Mouse (Mus musculus) kidney, postnatal 0 days (tissue): ENCODE results near the gene F930015N05Rik. TPM values are rescaled to one million over a fixed set of nuclear protein-coding genes. Genes with fewer than 3 reads are reported as not detected.

ENCODE experiments used
- ATAC-seq: fragments of 200-750 bp; cut with Nextera tagmentation; replicated peaks from 2 replicates; pipeline ENCODE4 v1.8.0; 2017; ENCODE audit warnings: low read depth, moderate number of reproducible peaks, moderate TSS enrichment, moderate library complexity; ENCODE audit not compliant: low FRiP score
- DNase-seq: peaks from one replicate; pipeline ENCODE4 v3.0.0-alpha.2; 2016; ENCODE audit warnings: low spot score
- H3K27ac ChIP-seq: fragments of 300-500 bp; sonication (generic); 2 replicates; pipeline ENCODE4 v1.5.1; 2014; ENCODE audit warnings: mild to moderate bottlenecking
- H3K27me3 ChIP-seq: fragments of 300-500 bp; sonication (generic); 2 replicates; pipeline ENCODE4 v1.6.1; 2014; ENCODE audit warnings: low read length, mixed read lengths; ENCODE audit not compliant: insufficient read depth
- H3K36me3 ChIP-seq: fragments of 300-500 bp; sonication (generic); 2 replicates; pipeline ENCODE4 v1.6.1; 2014; ENCODE audit warnings: low read length, mixed read lengths; ENCODE audit not compliant: insufficient read depth
- H3K4me1 ChIP-seq: fragments of 300-500 bp; sonication (generic); replicated peaks from 2 replicates; pipeline ENCODE4 v1.6.1; 2014; ENCODE audit warnings: antibody characterized with exemption, low read length, mixed read lengths; ENCODE audit not compliant: insufficient read depth
- H3K4me2 ChIP-seq: fragments of 300-500 bp; sonication (generic); 2 replicates; pipeline ENCODE4 v1.6.1; 2014; ENCODE audit warnings: mild to moderate bottlenecking, low read length, moderate library complexity, mixed read lengths
- H3K4me3 ChIP-seq: fragments of 300-500 bp; sonication (generic); replicated peaks from 2 replicates; pipeline ENCODE4 v1.5.1; 2014; ENCODE audit warnings: low read depth, low read length
- H3K9ac ChIP-seq: fragments of 300-500 bp; sonication (generic); 2 replicates; pipeline ENCODE4 v1.6.1; 2014; ENCODE audit warnings: low read depth, low read length
- H3K9me3 ChIP-seq: fragments of 300-500 bp; sonication (generic); replicated peaks from 2 replicates; pipeline ENCODE4 v1.6.1; 2016; ENCODE audit warnings: low read length, inconsistent platforms, mixed read lengths
- CTCF ChIP-seq: IDR thresholded peaks from 2 replicates; pipeline ENCODE4 v1.5.1; 2016; ENCODE audit warnings: antibody characterized with exemption, low read depth, mild to moderate bottlenecking, moderate library complexity
- WGBS: fragments of 180-500 bp; shearing (Covaris S2); extraction: QIAGEN DNeasy Blood & Tissue Kit; methylation state at CpG from one replicate; pipeline ENCODE4 v1.1.7; 2014; 5-methylcytosine and 5-hydroxymethylcytosine counted together
- polyA plus RNA-seq: library from polyadenylated mRNA; unstranded; fragments of >200 nt; fragmentation: Nextera tagmentation; extraction: Ambion mirVana; gene quantifications from 2 replicates; pipeline ENCODE4 v1.2.1, GENCODE M21; 2015

F930015N05Rik gene
- polyA plus RNA-seq: 0.26 and 0.50 TPM in 2 replicates

DNA sequence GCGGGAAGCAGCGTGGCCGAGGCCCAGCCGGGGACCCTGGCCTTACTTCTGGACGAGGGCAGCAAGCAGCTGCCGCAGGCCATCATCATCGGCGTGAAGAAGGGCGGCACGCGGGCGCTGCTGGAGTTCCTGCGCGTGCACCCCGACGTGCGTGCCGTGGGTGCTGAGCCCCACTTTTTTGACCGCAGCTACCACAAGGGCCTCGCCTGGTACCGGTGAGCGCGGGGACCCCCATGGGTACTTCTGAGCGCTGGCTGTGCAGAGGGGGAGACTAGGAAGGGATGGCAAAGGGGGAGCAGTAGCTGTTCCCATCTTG lies at the start of gene F930015N05Rik:
Gene F930015N05Rik (minus strand): TSS at position 242 of the 316 bp plus-strand sequence.
- under 1% methylated on average over 24 of the region's 24 CpGs for WGBS
- H3K9me3 ChIP-seq: no peaks in the 10 kb centered on the region
- H3K36me3 ChIP-seq: no peaks in the 10 kb centered on the region
- peak within 1 kb of the TSS; percentile 63 for H3K27ac ChIP-seq
- no peak for TF ChIP-seq CTCF
- no peaks in the 10 kb centered on the region; the same call in 1 of the 2 replicates for H3K27me3 ChIP-seq
- H3K9ac ChIP-seq: peak within 1 kb of the TSS; percentile 75
- H3K4me3 ChIP-seq: peak within 1 kb of the TSS; percentile 55
- peaks cover 12% of the 10 kb centered on the region; the same call in 1 of the 2 replicates for H3K4me1 ChIP-seq
- no peak for DNase-seq
- ATAC-seq: 0 out of 2 replicates have a peak, but pooled peaks have one; percentile 8
- peak within 1 kb of the TSS; percentile 93 for H3K4me2 ChIP-seq

DNA sequence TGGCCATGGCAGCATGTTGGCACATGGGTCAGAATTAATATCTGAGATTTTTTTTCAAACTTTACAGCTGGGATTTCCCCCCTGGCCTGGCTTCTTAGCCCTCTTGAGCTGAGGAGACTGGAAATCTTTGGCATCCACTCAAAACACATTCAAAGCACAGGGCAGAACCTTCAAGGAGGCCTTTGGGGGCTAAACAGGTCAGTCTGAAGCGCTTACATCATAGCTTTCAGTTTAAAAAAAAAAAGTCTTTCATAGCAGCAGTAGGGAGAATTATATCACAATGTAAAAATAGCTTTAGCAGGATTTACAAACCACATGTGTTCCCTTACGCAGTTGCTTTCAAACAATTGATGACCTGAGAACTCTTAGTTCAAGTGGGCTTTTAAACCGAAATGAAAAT lies 45.0 kb upstream of the F930015N05Rik start:
- TF ChIP-seq CTCF: no peak
- H3K9me3 ChIP-seq: no peaks in the 10 kb centered on the region
- no peaks in the 10 kb centered on the region for H3K36me3 ChIP-seq
- no peaks in the 10 kb centered on the region for H3K4me1 ChIP-seq
- no peak overlapping the region for H3K27ac ChIP-seq
- DNase-seq (peak; percentile 20), ATAC-seq (no peak)
- H3K9ac ChIP-seq: no peak overlapping the region
- WGBS: 73% methylated on average over 3 of the region's 3 CpGs
- no peak overlapping the region for H3K4me3 ChIP-seq
- no peaks in the 10 kb centered on the region for H3K27me3 ChIP-seq
- no peak overlapping the region for H3K4me2 ChIP-seq

DNA sequence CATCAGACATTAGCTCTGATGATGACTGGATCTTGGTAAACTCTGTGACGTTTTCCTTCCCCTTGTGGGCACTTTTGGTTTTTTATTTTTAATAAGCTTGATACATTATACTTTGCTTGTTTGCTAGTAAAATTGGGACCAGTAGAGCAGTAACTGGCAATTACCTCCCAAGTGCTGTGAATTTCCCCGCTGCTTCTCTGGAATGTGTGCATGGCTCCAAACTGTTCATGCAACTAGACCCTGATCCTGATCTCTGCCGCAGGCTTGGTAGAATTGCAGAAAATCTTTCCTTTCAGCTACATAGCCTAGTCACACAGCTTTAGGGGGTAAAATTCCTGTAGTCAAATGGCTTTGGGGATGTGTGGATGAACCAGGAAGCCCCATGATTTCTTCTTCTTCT lies 37.2 kb upstream of the F930015N05Rik start:
- Histone ChIP-seq H3K27me3 (no peaks in the 10 kb centered on the region), H3K9ac (no peak overlapping the region), H3K36me3 (no peaks in the 10 kb centered on the region), H3K4me1 (no peaks in the 10 kb centered on the region), H3K27ac (no peak overlapping the region), H3K4me3 (no peak overlapping the region), H3K4me2 (no peak overlapping the region), H3K9me3 (no peaks in the 10 kb centered on the region)
- DNase-seq: peak; percentile 5
- WGBS: 64% methylated on average over 3 of the region's 3 CpGs
- TF ChIP-seq CTCF: no peak
- no peak for ATAC-seq

DNA sequence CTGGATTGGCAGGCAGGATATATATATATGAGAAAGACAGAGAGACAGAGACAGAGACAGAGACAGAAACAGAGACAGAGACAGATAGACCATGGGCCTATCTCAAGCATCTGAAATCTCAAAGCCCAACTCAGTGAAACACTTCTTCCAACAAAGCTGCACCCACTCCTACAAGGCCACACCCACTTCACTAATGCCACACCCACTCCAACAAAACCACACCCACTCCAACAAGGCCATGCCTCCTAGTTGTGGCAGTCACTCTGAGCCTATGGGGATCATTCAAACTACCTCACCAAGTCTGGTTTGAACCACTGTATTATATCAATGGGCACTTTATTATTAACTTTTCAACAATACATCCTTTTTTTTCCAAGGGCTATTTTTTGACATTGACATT lies 34.2 kb upstream of the F930015N05Rik start:
- TF ChIP-seq CTCF: no peak
- no peak for ATAC-seq
- H3K4me1 ChIP-seq: no peaks in the 10 kb centered on the region
- no peak overlapping the region for H3K9ac ChIP-seq
- DNase-seq: no peak
- H3K27me3 ChIP-seq: no peaks in the 10 kb centered on the region
- H3K4me2 ChIP-seq: no peak overlapping the region
- H3K9me3 ChIP-seq: no peaks in the 10 kb centered on the region
- H3K36me3 ChIP-seq: no peaks in the 10 kb centered on the region
- no peak overlapping the region for H3K4me3 ChIP-seq
- no peak overlapping the region for H3K27ac ChIP-seq

DNA sequence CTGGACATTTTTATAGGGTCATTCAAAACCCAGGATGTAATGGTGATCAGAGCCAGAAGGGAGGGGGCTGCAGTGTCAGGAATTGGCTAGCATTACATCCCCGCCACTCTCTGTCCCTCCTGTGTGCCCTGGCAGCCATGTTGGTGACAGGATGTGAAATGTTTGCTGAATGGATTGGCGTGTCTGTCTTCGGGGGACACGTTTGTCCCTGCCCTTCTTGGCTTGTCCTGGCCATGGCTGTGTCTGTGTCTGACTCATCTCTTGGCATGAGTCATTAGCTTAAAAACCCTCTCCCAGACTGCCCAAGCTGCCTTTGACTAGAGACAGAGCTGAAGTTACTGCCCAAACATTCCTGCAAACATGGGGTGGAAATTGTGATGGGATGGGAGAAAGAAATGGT lies 32.3 kb upstream of the F930015N05Rik start:
- Histone ChIP-seq H3K4me3 (no peak overlapping the region), H3K4me1 (no peaks in the 10 kb centered on the region), H3K27me3 (no peaks in the 10 kb centered on the region), H3K4me2 (no peak overlapping the region), H3K36me3 (no peaks in the 10 kb centered on the region), H3K27ac (no peak overlapping the region), H3K9ac (no peak overlapping the region), H3K9me3 (no peaks in the 10 kb centered on the region)
- no peak for TF ChIP-seq CTCF
- no peak for ATAC-seq
- DNase-seq: no peak
- WGBS: 25% methylated on average over 4 of the region's 4 CpGs

DNA sequence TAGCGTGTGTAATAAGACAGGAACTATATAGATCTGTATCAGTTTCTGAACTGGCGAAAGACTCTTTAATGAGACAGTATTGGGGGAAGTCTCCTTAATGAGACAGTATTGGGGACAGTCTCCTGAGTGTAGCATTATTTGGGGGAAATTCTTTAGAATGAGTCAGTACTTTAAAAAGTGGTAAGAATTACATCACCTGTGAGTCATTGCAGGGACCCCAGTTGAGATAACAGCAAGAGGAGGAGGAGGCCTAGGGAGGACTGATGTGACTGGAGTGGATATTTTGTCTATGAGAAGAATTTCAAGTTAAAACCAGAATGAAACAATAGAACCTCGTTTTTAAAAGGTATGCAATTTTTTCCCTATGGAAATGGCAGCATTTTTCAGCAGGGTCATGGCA lies 25.3 kb upstream of the F930015N05Rik start:
- Histone ChIP-seq H3K27ac (no peak overlapping the region), H3K4me3 (no peak overlapping the region), H3K36me3 (no peaks in the 10 kb centered on the region), H3K27me3 (no peaks in the 10 kb centered on the region), H3K9ac (no peak overlapping the region), H3K9me3 (no peaks in the 10 kb centered on the region), H3K4me1 (no peaks in the 10 kb centered on the region), H3K4me2 (no peak overlapping the region)
- DNase-seq (no peak), ATAC-seq (no peak)
- WGBS: 74% methylated on average over 3 of the region's 3 CpGs
- TF ChIP-seq CTCF: no peak
